Mouse (Mus musculus) retina, adult 2 months (tissue): ENCODE data around the gene E430018J23Rik.
A peak's percentile ranks its signal among the peaks of the same experiment; 100 is the strongest.
"Not testable (repeated sequence)": the region's sequence is repeated elsewhere in the genome, so short reads cannot be mapped to it uniquely, and the experiment has no call there.

ENCODE experiments used
- DNase-seq: peaks from one replicate; pipeline ENCODE4 v3.0.0-alpha.2; 2012; ENCODE audit warnings: low read depth, low spot score

Gene E430018J23Rik

GRCm38 (mm10) chr7:127378310-127378921, 15.0 kb downstream of the E430018J23Rik start:
- no peak for DNase-seq

- DNase-seq = peak; percentile 81
Measured at GRCm38 (mm10) chr7:127375271-127376245, 17.9 kb downstream of the E430018J23Rik start, which contains the start of gene Zfp747. Zfp747 (minus strand) TSS chr7:127376050.

- not testable (repeated sequence) for DNase-seq
Measured at GRCm38 (mm10) chr7:127371870-127372269, 21.6 kb downstream of the E430018J23Rik start.

GRCm38 (mm10) chr7:127371213-127371612, 22.2 kb downstream of the E430018J23Rik start:
- DNase-seq = no peak

- DNase-seq = no peak
Measured at GRCm38 (mm10) chr7:127366249-127366648, 27.2 kb downstream of the E430018J23Rik start.

GRCm38 (mm10) chr7:127364166-127364565, 29.3 kb downstream of the E430018J23Rik start:
- DNase-seq = no peak

GRCm38 (mm10) chr7:127363475-127363921, 29.9 kb downstream of the E430018J23Rik start:
- DNase-seq = no peak

GRCm38 (mm10) chr7:127362418-127362817, 31.0 kb downstream of the E430018J23Rik start:
- not testable (repeated sequence) for DNase-seq

GRCm38 (mm10) chr7:127361449-127361848, 32.0 kb downstream of the E430018J23Rik start:
- no peak for DNase-seq

- DNase-seq = no peak
Measured at GRCm38 (mm10) chr7:127360265-127360664, 33.2 kb downstream of the E430018J23Rik start.

- no peak for DNase-seq
Measured at GRCm38 (mm10) chr7:127358472-127358871, 35.0 kb downstream of the E430018J23Rik start.

GRCm38 (mm10) chr7:127357871-127358270, 35.6 kb downstream of the E430018J23Rik start:
- DNase-seq = no peak

- no peak for DNase-seq
Measured at GRCm38 (mm10) chr7:127355796-127356195, 37.6 kb downstream of the E430018J23Rik start.

GRCm38 (mm10) chr7:127351230-127352004, 42.0 kb downstream of the E430018J23Rik start:
- no peak for DNase-seq

- no peak for DNase-seq
Measured at GRCm38 (mm10) chr7:127346676-127347075, 46.8 kb downstream of the E430018J23Rik start.

- peak; percentile 90 for DNase-seq
Measured at GRCm38 (mm10) chr7:127345512-127346325, 47.7 kb downstream of the E430018J23Rik start, which contains the start of gene Zfp768. Zfp768 (minus strand) TSS chr7:127345589.

GRCm38 (mm10) chr7:127345092-127345491, 48.3 kb downstream of the E430018J23Rik start:
- no peak for DNase-seq

- no peak for DNase-seq
Measured at GRCm38 (mm10) chr7:127344371-127344770, 49.1 kb downstream of the E430018J23Rik start.

GRCm38 (mm10) chr7:127343351-127344019, 49.9 kb downstream of the E430018J23Rik start:
- DNase-seq = no peak

- DNase-seq = no peak
Measured at GRCm38 (mm10) chr7:127342888-127343287, 50.5 kb downstream of the E430018J23Rik start.
